Mouse (Mus musculus) urinary bladder, postnatal 36 days (tissue): Measurements from ENCODE around the gene 9230112D13Rik.

Experiments used
- DNase-seq, 2 experiments: peaks; one replicate each; pipeline ENCODE4 v3.0.0; 2022; ENCODE audit warnings: low spot score in 2 of 2, mixed read lengths in 1 of 2

9230112D13Rik gene

DNA sequence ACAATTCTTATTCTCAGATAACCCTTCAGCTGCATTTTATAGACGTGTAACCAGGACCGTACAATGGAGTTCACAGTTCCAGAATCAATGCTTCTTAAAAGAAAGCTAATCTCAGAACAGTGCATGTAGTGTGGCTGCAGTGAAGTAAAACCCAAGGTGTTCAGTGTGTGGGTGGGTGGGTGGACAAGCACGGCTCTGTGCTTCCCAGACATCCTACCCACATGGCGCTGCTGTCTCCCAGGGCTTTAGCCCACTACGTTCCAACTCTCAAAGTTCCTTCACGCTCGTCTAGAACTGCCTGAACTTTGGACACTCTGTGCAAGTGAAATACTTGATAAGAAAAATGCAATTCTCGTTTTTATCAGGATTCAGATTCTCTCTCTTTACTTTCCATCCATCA lies at the start of gene 9230112D13Rik:
Gene 9230112D13Rik, minus strand, starts transcription at position 101 of the 400 bp plus-strand sequence.
- DNase-seq, result no peak

DNA sequence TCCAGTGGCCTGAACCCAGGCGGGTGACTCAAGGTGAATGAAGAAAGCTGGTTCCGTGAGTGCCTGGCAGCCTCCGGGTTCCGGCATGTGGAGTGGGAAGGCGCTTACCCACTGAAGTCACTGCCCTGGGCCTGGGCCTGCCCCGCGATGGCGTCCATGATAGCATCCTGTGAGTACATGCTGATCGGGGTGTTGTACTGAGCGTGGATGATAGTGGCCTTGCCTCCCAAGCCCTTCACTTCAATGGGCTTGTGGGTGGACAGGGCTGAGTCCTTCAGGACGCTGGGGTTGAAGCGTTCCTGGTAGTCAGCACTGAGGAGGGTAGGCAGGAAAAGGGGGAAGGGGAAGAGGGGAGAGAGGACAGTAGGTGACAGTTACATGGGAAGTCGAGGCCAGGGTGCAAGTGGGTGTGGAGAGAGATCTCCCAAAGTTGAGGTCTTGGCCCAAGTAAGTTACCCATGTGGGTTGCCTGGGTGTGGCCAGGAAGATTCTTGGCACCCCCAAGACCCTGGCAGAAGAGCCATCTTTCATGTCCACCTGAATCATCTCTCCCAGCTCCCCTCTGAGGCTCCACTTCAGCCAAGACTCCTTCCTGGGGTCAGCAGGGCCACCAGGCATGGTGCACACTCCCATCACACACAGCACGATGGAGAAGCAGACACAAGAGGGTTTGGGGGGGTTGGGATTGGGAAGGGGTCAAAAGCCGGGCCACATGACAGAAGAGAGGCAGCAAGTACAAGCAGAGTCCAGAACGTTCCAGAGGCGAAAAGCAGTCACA lies 49.2 kb upstream of the 9230112D13Rik start:
- DNase-seq, result no peak

DNA sequence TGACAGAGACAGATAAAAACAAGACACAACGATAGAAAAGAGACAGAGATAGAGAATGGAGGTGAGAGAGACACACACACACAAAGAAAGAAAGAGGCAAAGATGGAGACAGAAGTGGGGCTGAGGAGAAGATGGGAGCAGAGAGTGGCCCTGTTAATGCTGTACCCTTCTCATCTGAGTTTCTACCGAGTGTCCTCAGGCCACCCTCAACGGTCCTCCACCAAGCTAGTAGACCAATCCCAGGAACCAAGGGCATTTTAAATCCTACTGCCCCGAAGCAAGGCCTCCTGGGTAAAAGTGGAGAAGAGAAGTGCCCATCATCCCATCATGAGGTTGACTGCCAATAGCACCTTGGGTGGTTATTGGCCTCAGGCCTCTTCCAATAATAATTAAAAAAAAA lies 48.3 kb upstream of the 9230112D13Rik start:
- no peak for DNase-seq

DNA sequence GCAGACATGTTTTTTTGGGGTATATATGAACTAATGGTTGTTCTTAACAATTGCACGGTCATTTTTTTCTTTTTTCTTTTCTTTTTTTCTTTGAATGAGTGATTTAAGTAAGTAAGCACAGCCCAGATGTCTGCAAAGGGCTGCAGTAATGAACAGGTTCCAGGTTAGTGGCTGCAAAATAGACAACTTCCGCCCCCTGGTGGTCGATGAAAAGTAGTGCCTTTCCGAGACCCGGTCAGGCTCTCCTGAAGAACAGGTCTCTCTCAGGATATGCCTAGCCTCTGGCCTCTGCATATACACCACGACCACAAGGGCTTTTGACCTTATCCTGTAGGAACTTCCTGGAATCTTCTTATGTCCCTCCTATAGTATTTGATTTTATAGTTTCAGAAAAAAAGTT lies 47.7 kb upstream of the 9230112D13Rik start:
- peak; percentile 77 to 83 for DNase-seq

DNA sequence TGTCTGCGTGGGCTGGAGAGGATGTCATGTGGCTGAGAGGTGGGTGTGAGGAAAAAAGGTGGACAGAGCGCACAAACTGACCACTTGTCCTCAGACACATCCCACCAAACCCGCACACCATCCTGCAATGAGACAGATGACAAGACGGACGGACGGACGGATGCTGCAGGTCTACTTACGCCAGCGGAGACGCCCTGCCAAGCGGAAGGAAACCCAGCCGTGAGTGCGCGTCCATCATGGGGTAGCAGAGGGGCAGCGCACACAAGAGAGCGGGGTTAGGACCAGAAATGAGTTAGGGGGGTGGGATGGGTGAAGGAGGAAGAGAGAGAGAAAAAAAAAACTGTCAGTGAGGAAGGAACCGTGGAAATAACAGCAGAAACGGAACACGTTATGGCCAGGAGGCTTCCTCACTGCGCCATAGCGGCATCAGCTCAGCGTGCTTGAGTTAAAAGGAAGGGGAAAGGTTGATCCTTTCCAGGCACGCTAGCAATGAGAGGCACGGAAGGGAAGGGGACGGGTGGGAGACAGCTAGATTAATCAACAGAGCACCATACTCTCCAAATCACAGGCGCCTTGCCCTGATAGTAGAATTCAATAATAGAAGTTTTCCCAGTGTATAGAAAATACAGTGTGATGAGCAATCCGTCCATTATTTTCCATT lies 47.1 kb upstream of the 9230112D13Rik start:
- DNase-seq, result no peak

DNA sequence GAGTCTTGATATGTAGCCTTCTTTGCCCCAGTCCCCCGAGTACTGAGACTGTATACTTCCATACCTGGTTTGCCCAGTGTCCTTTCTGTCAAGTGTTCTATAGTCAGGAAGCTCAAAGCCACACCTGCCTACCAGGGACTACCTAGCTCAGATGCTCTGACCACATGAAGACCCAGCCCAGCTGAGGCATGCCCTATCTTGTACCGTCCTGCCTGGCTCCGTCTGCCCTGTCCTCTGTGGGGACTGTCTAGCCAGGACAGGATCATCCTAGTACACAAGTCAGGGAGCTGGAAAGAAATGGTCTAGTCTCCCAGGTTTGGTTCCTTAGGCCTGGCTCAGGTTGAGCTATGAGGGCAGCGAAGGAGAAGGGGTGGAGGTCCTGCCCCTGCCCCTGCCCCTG lies 46.0 kb upstream of the 9230112D13Rik start:
- no peak for DNase-seq

DNA sequence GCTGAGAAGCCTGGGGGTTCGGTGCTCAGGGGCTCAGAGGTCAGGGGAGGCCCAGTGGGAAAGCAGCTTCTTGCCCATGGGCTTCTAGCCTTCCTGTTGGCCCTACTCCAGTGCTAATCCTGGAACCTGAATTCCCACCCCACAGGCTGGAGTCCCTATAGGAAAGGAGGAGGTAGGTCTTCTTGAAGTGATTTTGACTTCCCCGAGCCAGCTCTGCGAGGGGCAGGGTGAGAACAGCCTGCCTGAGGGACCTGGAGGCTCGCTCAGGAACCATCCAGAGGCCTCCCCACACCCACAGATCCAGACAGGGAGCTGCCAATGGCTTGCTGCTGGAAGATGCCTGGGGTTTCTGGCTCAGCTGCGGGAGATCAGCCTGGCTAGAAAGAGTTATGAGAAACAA lies 45.1 kb upstream of the 9230112D13Rik start:
- DNase-seq, result no peak

DNA sequence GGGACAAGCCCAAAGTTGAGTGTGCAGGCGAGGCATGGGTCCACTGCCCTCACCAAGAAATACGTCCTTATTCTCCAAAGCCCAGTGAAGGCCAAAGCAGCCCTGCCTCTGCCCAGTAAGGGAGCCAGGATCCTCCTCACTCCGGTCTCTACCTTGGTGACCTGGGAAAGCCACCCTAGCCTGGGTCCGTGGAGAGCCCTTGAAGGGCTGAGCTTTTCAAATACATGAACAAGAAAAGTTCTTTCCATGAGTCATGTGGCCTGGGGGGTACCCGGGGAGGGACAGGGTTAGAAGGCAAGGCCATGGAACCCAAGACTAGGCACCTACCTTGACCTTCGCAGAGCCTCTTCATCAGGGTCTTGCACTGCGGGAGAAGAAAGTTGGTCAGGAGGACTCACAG lies 43.9 kb upstream of the 9230112D13Rik start:
- no peak for DNase-seq

DNA sequence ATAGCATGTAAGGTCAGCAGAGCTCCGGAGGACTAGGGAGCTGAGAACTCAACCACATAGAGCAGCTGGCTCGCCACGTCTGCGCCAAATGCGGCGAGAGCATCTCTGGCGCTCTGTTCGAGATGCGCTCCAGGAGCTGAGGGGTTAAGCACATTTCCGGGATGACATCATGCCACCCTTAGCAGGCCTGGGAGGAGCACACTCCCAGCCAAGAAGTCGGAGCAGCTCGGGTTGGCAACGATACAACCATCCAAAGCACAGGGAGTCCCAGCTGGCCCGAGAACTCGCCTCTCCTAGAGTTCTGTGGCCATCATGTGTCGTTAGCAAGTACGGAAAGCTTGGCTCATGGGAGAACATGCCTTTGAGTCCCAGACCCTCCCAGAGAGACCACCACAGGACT lies 43.1 kb upstream of the 9230112D13Rik start:
- peak in 1 of 2 experiments; percentile 59 for DNase-seq

DNA sequence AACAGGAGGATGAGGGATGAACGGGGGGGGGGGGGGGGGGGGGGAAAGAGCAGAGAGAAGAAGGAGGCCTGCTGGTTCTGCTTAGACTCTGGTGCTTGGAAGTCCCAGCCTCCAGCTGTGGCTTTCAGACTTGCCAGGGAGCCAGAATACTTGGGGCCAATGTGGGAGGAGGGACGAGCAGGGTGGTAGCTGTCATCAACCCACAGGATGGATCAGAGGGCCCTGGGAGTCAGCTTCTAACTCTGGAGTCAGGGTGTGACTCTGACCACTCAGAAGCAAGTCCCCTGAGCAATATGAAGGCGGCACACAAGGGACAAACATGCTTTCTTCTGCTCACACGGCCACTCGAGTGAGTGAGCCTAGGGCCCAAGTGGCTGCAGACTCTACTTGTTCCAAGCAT lies 42.0 kb upstream of the 9230112D13Rik start:
- no peak for DNase-seq

DNA sequence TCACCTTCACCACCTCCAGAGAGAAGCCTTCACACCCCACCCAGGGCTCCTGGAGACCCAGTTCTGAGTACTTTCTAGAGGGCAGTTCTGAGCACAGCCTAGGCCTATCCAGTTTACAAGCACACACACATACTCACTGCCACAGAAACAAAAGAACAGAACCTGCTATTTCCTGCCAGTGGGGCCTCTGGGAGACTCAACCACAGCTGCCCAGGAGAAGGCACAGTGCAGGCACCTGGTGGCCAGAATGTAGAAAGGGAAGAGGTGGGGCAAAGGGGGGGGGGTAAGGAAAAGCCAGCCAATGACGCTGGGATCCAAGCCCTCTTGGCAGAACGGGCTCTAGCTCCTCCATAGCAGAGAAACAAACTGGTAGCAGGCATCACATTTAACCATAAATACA lies 39.8 kb upstream of the 9230112D13Rik start:
- no peak for DNase-seq

DNA sequence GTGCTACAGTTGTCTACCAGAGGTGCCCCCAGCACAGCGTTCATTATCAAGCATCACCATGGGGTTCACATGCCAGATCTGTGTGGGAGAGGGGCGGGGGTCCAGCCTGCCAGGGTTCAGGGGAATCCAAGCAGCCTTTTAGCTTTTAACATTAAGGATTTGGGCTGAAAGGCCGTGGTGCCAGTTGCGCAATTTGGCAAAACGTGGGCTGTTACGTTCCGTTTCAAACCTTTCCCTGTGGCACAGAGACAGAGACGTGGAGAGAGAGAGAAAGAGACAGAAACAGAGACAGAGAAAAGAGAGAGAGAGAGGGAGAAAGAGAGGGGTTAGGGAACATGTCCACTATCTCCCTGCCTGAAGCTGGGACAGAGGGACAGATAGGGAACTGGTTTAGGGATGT lies 39.0 kb upstream of the 9230112D13Rik start:
- DNase-seq, result no peak

DNA sequence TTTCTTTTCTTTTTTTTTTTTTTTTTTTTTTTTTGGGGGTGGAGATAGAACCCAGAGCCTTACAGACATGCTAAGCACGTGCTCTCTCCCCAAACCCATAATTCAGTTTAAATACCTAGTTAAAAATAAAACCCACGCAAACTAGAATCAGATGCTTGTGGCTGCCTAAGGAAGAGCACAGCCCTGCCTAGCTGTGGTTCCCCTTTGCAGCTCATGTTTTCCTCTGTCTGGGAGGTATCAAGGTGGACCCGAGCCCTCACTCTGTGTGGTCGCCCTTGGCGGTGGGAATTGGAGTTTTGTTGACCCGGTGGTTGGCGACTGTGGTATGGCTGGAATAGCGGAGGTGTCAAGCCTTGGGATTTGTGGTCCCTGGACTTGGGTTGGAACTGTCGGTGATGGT lies 36.3 kb upstream of the 9230112D13Rik start:
- no peak for DNase-seq

DNA sequence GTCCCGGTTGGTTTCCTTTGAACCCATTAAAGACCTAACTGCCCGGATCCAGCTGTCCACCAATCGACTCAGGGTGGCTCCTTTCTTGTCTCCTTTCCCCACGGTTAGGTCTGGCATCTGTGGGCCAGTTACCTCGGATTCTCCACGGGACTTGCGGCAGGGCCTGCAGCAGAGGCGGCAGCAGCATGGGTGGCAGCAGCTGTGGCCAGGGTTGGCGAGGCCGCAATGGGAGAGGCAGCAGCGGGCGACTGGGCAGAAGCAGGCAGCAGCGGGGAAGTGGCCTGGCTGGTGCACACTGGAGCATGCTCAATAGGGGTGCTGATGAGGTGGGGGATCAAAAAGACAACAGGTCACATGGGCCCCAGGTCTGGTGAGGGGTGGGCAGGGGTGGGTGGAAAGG lies 32.6 kb upstream of the 9230112D13Rik start:
- no peak for DNase-seq

DNA sequence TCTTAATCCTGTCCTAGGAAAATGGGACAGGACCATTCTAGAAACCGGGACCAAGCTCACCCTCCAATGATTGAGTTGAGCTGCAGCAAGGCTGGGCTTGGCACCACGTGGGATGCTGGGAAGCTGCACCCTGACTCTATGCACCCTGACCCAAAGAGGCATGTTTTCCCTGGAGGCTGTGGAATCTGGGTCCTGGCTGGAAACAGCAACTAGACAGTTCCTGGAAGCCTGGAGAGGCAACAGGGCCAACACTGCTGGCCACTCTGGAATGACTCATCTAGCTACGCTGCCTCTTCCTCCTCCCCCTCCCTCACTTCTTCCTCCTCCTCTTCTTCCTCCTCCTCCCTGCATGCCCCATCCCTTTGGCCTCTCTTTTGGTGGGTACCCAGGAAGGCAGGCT lies 31.4 kb upstream of the 9230112D13Rik start:
- peak in 1 of 2 experiments; percentile 61 for DNase-seq

DNA sequence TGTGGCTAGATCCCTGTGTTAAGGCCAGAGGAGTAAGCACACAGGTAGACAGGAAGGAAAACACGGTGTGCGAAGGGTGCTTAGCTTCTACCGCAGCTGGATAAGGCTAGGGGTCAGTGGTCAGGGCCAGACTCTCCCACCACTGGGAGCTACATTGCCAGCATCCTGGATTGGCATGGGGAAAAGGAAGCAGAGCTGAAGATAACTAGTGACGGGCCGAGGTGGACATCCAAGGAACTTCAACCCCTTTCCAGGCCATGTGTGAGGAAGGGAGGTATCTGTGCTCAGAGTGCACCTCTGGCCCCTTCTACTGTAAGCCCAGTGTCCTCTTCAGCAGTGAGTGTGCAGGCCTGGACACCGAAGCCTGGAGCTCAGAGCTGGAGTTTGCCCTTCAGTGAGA lies 30.9 kb upstream of the 9230112D13Rik start:
- no peak for DNase-seq

DNA sequence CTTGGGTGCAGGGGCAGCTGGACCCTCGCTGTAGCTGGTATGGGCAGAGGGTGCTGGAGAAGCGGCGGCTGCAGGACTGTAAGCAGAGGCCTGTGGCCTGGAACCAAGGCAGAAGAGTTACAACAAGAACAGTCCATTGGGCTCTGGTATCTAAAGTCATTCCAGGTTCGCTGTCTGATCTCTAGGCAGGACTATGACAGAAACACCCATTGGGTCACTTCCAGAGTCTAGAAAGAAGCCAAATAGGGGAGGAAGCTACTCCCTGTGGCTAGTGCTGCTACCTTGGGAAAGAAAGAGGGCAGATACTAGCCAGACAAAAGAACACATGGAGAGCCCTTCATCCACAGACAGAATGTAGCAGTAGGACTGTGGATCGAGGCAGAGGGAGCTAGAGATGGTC lies 29.6 kb upstream of the 9230112D13Rik start:
- DNase-seq, result no peak

DNA sequence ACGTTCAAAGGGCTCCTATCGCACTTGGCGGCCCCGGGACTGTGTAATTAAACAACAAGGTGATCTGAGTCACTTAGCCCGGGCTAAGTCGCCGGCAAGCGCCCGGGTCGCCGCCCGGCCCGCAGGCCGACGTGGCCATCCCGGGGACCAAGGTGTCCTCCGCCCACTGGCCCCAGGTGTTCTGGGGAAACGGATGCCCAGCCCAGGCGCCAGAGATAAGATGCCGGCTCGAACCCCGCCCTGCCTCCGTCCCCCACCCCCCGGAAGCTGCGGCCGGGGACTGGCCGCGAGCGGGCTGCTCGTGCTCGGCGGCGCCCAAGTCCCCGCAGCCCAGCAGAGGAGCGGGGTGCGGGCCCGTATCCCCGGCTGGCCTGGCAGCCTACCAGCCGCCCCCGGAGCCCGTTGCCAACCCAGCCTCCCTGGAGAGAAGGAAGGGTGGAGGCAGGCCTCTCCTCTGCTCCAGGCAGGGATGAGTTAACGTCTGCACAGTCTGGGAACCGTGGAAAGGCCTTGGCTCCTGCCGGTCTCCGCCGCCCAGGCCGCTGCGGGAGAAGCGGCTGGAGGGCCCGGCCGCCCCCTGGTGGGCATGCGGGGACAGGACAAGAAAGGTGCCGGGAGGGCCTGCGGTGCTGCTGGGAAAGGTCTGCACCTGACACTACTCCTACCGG lies 26.5 kb upstream of the 9230112D13Rik start:
- peak; percentile 73 to 86 for DNase-seq

DNA sequence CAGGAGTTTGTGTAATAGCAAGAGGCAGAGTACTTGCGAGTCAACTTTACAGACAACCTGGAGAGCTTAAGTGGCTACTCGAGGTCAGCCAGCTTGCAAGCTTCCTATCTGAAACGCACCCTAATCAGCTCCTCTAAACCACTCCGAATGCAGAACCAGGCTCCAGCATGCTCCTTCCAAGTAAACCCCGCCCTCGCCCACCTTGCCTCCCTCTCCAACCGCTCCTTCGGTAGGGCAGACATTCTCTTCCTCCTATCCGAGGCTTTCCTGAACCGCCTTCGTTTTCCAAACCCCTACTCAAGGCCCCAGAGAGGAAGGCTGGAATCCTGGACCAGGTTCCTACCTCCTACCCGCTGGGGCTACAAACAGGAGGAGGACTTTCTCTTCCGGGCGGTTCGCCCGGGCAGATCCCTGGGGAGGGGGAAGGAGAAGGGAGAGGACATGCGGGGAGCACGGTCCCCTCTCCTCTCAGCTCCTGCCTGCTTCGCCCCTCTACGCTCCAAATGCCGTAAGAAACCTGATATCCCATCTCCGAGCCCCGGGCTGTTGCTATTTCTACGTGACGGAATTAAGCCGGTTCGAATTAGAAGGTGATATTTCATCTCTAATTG lies 25.9 kb upstream of the 9230112D13Rik start:
- peak; percentile 53 to 63 for DNase-seq

DNA sequence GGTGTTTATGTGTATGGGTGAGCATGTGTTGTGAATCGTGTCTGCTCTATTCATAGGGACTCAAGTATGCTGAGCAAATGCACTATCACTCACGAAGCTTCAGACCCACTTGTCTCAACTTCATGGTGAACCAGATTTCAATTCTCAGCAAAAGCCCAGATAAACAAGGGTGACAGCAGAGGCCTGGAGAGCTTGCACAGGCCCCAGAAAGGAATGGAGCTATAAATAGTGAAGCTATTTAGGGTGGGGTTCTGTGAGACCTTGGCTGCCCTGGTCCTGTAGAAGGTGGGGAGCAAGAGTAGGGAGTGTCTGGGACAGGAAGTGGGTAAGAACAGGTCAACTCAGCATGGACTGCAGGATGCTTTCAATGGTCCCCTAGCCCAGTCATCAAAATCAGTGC lies 21.9 kb upstream of the 9230112D13Rik start:
- no peak for DNase-seq

DNA sequence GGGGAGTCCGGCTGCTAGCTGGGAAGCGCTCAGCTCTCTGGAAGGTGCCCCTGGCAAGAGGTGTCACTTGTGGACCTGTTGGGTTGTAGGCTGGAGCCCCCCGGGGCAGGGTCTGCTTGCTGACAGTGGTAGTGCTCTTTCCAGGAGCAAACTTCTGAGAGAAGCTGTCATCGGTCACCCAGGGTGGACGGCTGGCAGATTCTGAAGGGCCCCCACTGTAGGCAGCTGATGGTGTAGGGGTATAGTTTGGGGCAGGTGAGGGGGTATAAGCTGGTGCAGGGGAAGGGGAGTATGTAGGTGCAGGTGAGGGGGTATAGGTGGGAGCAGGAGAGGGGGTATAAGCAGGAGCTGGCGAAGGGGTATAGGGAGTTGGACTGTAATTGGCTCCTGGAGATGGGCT lies 21.4 kb upstream of the 9230112D13Rik start:
- no peak for DNase-seq

DNA sequence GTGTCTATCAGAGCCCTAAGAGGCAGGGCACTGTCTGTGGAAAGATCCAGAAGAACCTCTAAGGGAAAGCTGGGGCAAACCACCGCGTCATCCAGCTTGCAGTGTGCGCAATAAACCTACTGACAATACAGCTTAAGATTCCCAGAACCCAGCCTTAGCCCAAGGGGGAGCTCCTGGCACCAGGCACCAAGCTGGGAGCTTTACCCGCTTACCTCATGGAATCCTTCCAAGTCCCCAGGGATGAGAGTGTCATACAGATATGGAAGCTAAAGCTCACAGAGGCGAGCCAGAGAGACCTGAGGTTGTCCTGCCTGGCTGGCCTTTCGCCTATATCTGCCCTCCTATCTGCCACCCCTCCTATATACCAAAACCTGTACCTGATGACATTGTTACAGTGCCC lies 21.0 kb upstream of the 9230112D13Rik start:
- no peak for DNase-seq
